Mouse (Mus musculus): ENCODE measurements around the gene Azin2.

Azin2 gene

DNA sequence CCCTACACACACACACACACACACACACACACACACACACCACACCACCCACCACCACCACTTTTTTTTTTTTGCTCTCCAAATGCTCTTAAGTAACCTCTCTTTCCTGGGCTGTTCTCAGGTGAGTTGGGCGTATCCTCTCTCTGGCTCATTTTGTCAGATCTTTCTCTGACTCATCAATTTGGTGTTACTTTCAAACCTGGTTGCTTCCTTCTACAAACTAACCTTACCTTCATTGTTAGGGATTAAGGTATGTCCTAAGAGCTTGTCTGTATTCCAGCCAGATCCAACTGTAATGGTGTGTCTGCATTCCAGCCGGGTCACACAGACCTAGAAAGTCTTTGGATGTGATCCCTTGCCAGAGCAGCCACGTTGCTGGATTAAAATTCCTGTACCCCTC is 15.0 kb upstream of the Azin2 start:
- DNase-seq, result no peak

DNA sequence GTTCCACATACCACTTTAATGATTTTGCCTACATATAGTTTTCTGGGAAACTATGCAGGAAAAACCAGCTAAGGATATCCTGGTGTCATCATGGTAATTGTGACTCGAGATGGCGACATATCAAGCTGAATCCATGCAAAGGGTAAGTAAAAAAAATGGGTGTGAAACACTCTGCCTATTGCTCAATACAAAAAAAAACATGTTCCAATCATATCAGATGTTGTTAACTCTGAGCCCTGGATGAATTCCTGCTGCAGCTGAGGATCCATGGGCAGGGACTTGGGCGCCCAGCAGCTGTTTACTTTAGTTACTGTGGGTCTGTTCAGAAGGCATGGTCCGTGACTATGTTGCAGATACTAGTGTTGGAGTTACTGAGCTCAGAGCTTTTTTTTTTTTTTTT is 14.3 kb upstream of the Azin2 start:
- no peak for DNase-seq

DNA sequence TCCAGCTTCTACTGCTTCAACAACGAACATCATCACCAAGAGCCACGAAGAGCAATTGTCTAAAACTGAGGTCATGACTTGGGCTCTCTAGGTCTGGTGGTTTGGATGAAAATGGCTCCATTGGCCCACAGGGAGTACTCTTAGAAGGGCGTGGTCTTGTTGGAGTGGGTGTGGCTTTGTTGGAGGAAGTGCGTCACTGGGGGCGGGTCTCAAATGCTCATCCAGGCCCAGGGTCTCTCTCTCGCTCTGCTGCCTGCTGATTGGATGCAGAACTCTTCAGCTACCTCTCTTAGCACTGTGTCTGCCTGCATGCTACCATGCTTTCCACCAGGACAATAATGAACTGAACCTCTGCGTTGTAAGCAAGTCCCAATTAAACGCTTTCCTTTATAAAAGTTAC is 12.4 kb upstream of the Azin2 start:
- no peak for DNase-seq

DNA sequence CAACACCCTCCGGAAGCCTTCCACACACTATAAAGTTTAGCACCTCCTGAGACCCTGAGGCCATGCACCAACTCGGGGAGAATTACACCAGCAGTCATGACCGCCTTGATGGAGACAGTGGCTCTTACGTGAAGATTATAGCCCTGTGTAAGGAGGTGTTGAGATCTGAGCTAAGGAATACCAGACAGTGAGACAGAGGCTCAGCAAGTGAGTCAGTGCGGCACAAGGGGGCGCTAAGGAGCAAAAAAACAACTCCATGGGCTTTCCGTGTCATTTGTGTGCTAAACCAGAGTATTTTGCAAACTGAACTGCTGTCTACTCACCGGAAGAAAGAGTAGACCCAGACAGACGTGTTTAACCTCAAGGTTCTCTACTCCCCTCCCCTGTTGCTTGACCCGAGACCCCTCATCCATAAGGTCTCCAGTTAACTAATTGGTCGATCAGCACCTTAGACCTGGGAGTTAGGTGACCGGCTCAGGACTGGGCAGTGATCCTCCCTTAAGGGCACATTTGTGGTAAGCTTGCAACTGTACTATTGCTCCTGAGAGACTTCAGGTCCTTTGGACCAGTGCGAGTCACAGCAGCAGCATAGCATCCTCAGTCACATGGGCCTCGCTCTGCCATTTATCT is 8.9 kb upstream of the Azin2 start:
- DNase-seq, result peak; percentile 60 to 74

DNA sequence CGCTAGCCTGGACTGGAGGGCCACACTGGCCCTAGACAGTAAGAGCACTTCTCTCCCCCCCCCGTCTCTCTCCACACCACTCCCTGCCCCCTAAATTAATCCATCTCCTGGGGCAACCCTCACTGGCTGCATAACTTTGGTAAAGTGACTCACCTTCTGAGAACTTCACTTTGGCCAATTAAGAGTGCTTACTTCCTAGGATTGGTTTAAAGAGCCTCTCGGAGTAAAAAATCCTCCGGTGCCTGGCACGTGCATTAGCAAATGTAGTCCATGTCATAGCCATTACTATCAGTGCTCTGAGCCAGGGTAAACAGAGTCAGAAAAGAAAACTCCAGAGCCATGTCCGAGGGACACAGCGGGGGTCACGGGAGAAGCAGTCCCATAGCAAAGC is 8.2 kb upstream of the Azin2 start:
- DNase-seq, result no peak

DNA sequence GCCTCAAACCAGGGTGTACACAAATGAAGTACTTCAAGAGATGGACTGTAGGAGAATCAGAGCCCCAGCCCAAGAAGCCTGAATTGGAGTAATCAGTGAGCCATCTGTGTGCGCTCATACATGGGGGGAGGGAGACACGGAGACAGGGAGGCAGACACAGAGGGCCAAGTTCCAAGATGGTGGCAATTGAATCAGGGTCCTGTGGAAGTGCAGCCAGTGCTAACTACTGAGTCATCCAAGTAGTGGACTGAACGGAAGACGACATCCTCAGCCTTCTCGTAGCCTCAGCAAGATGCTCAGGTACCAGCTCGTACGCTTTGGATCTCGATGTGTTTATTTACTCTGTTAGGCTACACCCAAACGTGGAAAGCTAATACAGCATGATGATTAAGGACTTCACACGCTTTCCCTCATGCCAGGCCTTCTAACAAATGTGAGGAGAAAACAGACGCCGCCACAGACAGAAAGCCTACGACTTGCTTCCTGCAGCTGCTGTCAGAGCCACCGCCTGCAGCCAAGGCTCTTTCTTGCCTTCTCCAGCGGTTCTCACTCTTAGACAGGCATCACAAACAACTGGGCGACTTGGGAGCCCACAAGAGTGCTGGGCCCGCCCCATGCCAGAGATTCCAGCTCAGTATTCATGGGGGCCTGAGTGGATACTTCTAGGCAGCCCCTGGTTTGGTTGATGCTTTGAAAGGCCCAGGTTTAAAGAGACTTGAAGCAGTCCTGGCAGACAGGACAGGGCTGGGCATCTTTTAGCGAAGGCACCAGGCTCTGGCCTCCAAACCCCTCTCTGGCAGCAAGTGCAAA is 7.6 kb upstream of the Azin2 start:
- DNase-seq, result no peak

DNA sequence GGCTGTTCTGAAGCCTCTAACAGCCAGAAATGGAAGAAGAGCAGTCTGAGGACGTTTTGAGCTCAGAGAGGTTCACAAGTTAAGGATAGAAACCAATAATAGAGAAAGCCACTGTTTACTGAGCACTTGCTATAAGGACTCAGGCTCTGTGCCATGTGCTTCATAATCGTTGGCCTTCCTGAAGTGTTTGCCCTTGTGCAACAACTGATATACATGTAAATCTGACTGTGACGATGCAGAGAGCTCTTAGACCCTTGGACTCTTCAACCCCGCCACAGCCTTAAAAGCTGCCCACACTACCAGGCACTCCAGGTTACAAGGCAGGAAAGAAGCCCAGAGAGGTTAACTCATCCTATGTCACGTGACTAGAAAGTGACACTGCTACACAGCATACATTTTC is 6.8 kb upstream of the Azin2 start:
- no peak for DNase-seq

DNA sequence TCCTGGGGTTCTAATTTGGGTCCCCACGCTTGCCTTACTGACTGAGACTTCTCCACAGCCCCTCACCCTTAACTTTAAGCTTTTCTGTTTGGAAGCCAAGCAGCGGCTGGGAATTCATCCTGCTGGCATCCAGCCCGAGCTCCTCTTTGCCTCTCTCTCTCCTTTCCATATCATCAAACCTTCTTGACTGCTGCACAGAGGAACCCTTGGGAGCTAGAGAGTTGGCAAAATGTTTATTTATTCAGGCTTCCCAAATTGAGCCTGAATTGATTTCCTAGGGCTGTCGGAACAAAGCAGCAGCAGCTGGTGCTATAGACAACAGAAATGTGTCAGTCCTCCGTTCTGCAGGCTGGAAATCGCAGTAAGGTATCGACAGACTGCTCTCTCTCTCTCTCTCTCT is 4.5 kb upstream of the Azin2 start:
- DNase-seq, result no peak

DNA sequence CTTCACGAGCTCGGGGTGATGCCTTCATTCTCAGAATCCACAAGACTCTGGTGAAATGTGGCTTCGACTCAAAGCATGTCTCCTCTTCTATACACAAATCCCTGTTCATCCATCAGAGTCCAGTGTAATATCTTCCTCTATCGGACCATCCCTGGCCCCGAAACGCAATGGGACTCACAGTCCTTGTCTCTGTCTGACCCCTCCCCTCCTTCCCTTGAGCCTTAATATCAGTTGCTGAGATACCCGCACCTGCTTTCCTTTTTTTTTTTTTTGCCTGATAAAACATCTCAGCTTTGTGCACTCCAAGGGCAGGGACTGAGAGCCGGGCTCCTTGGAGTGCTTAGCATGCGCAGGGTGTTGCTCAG is 666 bp upstream of the Azin2 start:
- DNase-seq, result no peak

DNA sequence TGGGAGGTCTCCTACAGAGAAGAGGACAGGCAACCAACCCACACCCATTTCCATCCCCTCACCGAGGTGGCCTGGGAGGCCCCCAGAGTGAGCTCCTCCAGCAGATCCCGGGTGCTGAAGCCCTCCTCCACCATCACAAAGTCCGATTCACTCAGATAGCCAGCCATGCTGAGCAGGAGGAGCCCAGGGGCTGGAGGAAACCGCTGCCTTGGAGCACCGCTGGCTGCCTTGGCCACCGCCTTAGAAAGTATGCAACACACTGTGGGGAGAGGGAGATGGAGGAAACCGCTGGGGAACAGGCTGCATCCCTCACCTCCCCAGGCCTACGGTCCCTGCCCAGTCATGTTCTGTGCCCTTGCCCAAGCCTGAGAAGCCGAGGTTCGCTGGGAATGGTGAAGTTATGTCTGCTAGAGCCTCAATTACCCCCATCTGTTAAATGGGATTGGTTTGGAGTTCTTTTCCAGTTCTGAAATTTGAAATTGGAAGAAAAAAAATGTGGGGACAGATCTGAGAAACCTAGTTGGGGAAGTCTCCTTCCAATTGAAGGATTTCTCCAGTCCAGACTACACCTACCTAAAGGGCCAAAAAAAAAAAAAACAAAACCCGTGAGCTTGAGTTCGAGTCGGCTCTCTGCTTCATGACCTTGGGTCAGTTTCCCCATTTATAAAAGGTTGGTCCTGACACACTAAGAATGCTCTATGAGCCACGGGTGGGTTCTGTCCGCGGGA is 777 bp downstream of the Azin2 start:
- no peak for DNase-seq

DNA sequence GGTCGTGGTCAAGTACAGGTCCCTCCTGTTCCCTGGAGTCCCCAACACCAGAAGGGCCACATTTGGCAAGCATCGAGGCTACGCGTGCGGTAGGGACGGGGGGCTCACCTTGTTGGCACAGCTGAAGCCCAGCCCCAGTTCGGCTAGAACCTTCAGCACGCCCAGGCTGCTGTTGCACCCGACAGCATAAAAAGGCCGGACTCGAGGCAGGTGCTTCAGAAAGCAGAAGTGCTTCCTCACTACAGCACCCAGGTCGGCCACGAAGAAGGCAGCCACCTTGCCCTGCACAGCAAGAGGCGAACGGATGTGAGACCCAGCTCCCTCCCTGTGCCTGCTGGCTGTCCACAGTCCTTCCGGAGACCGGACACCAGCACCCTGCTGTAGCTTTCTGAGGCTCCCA is 2.6 kb downstream of the Azin2 start:
- no peak for DNase-seq

DNA sequence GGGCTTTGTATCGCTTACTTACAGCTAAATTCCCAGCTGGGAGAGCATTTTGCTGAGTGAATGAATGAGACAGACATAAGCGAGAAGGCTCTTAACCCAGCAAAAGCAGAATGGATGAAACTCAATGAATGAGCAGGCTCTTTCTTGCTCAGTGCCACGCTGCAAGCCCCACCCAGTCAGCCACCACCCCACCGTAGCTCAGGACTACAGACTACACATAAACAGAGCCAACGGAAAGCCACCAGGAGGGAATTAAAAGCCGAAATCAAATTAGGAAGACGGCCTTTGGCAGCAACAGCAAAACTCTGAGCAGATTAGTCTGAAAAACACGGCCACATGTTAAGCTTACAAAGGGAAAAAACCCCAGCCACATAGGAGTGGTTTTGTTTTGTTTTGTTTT is 3.4 kb downstream of the Azin2 start:
- DNase-seq, result no peak

DNA sequence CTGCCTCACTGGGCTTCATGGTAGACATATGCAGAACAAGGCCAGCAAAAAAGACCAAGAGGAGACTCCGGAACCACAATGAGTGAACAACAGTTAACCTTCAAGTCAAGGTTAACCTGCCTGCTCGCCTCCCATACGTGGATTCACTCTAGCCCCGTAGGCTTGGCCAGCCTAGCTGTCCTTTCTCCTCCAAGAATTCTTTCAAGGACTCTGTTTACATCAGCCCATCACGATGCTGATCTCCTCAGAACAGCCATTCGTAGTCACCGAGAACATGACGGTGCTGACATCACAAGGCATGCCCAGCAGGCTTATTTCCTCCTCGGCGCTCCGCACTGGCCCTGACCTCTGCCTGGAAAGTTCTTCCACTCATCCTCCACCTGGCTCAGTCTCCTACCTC is 4.1 kb downstream of the Azin2 start:
- no peak for DNase-seq

DNA sequence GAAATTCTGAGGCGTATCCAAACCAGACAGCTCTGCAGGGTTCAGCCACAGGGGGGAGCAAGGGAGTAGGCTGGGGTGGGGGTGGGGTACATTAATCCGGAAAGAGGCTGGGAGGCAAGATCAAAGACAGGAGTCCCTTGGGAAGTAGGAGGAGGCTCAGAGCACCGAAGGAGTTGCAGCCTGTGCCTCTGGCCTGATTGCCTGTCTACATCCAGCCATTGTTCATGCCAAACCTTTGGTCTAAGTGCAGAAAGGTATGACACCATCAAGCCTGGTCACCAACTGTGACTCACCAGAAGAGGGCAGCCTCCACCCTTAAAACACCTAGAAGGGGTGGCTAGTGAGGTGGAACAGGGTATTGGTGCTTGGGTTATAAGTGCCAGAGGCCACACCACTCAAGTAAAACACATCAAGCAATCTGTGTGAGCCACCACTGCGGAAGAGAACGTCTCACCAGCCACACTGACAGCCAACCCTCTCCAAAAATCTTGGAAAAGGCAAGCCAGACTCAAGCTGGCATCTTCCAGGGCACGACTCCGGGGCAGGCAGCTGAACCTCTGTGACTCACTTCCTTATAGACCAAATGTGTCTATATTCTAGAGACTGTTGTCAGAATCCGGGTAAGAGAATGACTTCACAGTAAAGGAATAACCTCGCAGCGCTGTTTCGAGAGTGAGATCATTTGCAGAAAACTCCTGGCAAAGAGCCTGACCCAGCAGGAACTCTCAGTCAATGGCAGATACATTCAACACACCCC is 4.9 kb downstream of the Azin2 start:
- DNase-seq, result peak; percentile 31 to 36

DNA sequence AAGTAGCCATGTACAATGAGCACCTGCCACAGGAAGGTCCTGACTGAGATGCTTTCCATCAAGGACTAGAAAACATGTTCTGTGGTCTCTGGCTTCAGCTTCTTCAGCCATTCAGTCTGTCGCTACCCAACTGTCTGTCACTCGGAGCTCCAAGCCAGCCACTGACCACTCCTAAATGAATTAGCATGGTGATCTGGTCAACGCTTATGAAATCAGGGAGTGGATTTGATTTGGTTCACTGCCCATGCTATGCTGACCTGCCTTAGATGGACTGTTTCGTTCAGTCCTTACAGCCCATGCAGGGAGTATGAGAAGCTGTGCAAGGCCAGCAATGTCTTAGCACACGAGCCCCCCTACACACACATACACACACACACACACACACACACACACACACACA is 8.4 kb downstream of the Azin2 start:
- no peak for DNase-seq

DNA sequence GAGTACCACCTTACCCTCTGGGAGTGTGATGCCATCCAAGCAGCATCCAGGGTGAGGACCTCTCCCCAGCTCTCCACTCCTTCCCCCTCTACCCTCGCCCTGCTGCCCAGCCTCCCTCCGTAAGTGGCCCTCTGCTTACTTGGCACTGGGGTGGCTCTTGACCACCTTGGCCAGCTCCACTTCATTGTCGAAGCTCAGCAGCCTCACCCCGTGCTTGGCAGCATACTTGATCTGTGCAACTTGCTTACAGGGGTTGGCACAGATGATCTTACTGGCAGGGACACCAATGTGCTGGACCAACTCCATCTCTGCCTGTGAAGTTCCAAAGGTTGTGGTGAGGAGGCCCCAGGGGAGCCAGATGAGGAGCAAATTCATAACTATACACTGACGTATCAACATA is 11.8 kb downstream of the Azin2 start:
- no peak for DNase-seq

DNA sequence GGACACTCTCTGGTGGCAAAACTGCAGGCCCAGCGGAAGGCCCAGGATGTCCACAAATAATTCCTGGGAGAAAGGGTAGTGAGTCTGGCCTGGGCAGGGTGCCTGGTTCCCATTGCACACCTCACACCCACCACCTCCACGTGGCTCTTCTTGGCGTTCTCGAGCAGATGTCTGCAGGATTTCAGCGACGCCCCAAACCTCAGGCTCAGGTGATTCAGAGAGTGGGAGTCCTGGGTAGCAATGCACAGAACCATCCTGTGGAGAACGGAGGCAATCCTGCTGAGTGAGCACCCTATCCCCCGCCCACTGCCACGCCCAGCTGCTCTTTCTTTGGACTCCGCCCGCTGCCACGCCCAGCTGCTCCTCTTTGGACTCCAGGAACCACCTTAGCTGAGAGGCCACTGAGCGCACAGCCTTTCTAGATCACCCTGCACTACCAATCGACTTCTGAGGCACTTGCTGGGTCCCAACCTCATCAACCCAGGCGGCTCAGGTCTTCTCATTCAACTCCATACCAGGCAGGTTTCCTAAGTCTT is 12.7 kb downstream of the Azin2 start:
- no peak for DNase-seq

DNA sequence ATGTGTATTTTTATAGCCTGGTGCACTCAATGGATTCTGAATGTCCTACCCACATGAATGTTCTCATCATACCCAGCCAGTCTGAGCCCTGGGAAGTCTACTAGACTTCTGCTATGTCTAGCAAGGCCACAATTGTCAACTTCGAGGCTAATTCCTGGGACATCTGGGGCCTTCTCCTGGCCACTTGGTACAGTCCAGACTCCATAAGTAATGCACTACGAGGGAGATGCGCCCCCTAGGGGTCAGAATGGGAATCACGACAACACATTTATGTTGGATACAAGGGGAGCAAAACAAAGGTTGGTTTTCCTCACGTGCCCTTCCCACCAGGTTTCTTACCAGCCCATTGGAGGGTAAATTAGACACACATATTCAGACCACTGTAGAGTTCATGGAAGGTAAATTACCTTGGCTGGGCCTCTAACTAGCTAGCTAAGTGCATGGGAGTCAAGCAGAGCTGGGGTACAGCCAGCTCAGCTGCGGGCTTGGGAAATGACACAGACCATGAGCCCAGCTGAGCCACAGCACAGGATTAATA is 14.0 kb downstream of the Azin2 start:
- DNase-seq, result peak; percentile 29 to 38

DNA sequence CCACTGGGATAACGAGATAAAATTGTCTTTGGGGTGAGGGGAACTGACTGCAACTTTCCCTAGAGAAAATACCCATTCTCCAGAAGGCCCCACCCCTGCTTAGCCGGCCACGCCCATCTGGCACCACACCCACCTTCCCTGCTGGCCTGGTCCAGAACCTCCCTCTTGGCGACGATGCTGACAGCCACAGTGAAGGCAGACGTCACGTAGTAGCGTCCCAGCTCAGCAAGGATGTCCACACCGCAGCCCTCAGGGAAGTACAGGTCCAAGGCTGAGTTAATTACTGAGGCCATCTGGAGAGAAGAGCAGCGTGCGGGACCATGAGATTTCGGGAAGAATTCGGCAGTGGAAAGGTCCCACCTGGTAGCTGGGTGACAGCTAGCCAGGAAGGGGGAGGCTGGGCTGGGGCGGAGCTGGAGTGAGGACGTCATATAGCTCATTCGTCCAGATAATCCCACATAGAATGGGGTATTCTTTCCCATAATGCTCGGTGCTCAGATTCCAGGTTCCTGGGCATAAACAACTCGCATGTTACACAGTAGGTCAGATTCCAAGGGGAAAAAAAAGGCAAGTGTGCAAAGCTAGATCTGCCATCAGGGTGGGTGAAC is 14.8 kb downstream of the Azin2 start:
- no peak for DNase-seq

DNA sequence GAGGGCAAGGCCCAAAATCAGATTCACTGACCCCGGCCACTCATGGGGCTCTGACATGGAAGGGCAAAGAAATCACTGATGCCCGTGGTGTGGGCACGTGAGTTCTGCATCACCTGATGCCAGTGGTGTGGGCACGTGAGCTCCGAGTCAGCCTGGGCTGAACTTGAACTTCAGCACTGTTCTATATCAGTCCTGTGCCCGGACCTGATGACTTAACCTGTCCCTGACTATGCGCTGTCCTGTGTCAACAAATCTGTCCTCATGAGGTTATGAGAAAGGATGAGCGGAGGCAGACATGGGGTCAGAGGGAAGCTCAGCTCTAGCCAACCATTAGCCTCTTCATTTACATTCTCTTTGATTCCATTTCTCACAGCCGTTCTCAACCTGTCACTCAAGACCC is 15.5 kb downstream of the Azin2 start:
- no peak for DNase-seq

DNA sequence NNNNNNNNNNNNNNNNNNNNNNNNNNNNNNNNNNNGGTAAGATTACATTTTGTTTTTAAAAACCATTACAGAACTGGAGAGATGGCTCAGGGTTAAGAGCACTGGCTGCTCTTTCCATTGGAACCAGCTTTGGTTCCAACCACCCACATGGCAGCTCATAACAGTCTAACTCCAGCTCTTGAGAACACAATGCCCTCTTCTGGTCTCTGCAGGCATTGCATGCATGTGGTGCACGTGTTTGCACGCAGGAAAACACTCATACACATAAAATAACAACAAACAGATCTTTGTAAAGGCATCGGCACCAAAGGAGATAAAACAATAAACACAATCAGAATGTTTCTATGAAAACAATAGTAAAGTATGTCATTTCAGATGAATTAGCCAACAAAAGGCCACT is 19.9 kb downstream of the Azin2 start:
- DNase-seq, result no peak

DNA sequence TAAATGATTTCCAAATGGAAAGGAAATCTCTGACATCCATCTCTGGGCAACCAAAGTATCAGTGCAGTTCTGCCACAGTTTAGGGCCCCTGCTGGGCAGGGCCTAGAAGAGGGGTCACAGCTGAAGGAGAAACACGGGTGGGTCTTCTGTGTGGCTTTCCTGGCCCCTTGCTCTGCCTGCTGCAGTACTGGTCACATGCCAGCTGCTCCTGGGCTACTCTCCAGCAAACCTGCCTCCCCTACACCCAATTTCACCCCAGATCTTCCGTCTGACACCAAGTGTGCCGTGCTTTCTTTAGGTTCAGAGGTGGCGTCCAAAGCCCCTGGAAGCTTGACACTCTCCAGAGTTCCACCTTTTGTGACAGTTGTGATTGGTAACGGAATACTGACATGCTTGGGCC is 26.6 kb downstream of the Azin2 start:
- no peak for DNase-seq

DNA sequence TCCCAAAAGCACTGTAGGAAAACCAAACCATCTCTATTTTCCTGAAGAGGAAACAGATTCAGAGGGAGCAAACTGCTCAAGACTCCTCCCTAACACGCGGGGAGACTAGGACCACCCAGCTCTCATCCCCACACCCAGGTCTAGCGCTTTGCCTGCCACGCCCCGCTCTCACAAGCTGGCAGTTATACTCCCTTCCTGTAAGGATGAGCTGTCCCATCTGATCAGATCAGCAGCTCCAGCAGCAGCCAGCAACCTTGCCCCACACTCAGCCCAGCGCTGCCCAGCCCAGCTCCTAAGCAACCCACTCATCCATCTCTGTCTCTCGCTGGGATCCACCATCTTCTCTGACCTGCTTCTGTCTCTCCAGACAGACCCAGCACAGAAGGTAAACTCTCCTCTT is 29.5 kb downstream of the Azin2 start:
- DNase-seq, result no peak
